In genomic region chr10:80557346-80557965, GRCm38 (mm10) we compare ENCODE assay signal across 8 mouse cellular contexts. TPM values are rescaled to one million over a fixed set of nuclear protein-coding genes. Genes with fewer than 3 reads are reported as not detected.
A peak's percentile ranks its signal among the peaks of the same experiment; 100 is the strongest.
DNase-seq lines count a peak whose midpoint lies in the region; ATAC-seq and TF ChIP-seq lines count a peak whose summit lies in the region.

No protein-coding gene starts in this region.

- peak; percentile 86 for TF ChIP-seq CTCF in thymus, adult 2 months (IDR thresholded peaks at IDR 0.05; ENCODE audit: borderline replicate concordance, control insufficient read depth, extremely low read depth, insufficient read depth, low read length, poor library complexity)
- TF ChIP-seq CTCF in kidney, adult 2 months (conservative IDR thresholded peaks at IDR 0.05; ENCODE audit: insufficient read depth, insufficient read length, low read depth, low read length) = peak; percentile 79
- TF ChIP-seq CTCF in liver, embryonic 14.5 days (IDR thresholded peaks at IDR 0.05; ENCODE audit: low read depth) = peak; percentile 97

- H3K27ac ChIP-seq in thymus, adult 2 months (ENCODE audit: control insufficient read depth, insufficient read depth, low read length) = no peak overlapping the region
- H3K27ac ChIP-seq in kidney, adult 2 months (ENCODE audit: insufficient read depth, low read depth, low read length) = peak overlapping the region; percentile 44
- no peak overlapping the region for H3K27ac ChIP-seq in liver, embryonic 14.5 days

- DNase-seq in thymus, adult 2 months = peak; percentile 67
- no peak for DNase-seq in thymus, adult 18-20 months
- DNase-seq in c-Kit-negative CD71-positive TER-119-positive erythroid progenitor cells, embryonic 14.5 days (ENCODE audit: low read depth, low spot score) = peak; percentile 75
- DNase-seq in frontal cortex, postnatal 25 days (ENCODE audit: low spot score in 2 of 2) = peak; percentile 65 to 70
- peak; percentile 88 for DNase-seq in kidney, adult 2 months
- no peak for DNase-seq in liver, embryonic 14.5 days (ENCODE audit: low read depth in 3 of 3, low spot score in 3 of 3)
- peak; percentile 89 for DNase-seq in retina, embryonic 14.5 days (ENCODE audit: low spot score)
- peak; percentile 69 for DNase-seq in urinary bladder, postnatal 25 days (ENCODE audit: low spot score)

- TF ChIP-seq EP300 in liver, embryonic 14.5 days (IDR thresholded peaks at IDR 0.05; ENCODE audit: low read depth) = no peak

- TF ChIP-seq POLR2A in thymus, adult 2 months (IDR thresholded peaks at IDR 0.05; ENCODE audit: control insufficient read depth, extremely low read depth, insufficient read depth, low read length, poor library complexity) = no peak
- TF ChIP-seq POLR2A in kidney, adult 2 months (IDR thresholded peaks at IDR 0.05; ENCODE audit: low read depth, low read length) = no peak

- H3K4me2 ChIP-seq in liver, embryonic 14.5 days (ENCODE audit: low read depth) = no peak overlapping the region

- no peaks in the 10 kb centered on the region for H3K9me3 ChIP-seq in liver, embryonic 14.5 days (ENCODE audit: control insufficient read depth, low read length)

- H3K27me3 ChIP-seq in thymus, adult 2 months (ENCODE audit: control insufficient read depth, insufficient read depth, low read length) = no peaks in the 10 kb centered on the region
- H3K27me3 ChIP-seq in kidney, adult 2 months (replicated peaks; ENCODE audit: control insufficient read depth, insufficient read depth, low read length) = no peaks in the 10 kb centered on the region
- no peaks in the 10 kb centered on the region for H3K27me3 ChIP-seq in liver, embryonic 14.5 days (ENCODE audit: control insufficient read depth, insufficient read depth, low read length)

- H3K36me3 ChIP-seq in thymus, adult 2 months (ENCODE audit: control insufficient read depth, insufficient read depth, low read length) = no peaks in the 10 kb centered on the region
- no peaks in the 10 kb centered on the region for H3K36me3 ChIP-seq in kidney, adult 2 months (ENCODE audit: control insufficient read depth, insufficient read depth, low read length)
- no peaks in the 10 kb centered on the region; the same call in 1 of the 2 replicates for H3K36me3 ChIP-seq in liver, embryonic 14.5 days (replicated peaks; ENCODE audit: control insufficient read depth, insufficient read depth, low read depth)

- H3K4me1 ChIP-seq in thymus, adult 2 months (replicated peaks; ENCODE audit: control insufficient read depth, insufficient read depth, low read length) = peaks cover 38% of the 10 kb centered on the region
- peaks cover 40% of the 10 kb centered on the region for H3K4me1 ChIP-seq in kidney, adult 2 months (ENCODE audit: control insufficient read depth, insufficient read depth, low read length)
- peaks cover 28 to 51% of the 10 kb centered on the region in 2 experiments for H3K4me1 ChIP-seq in liver, embryonic 14.5 days (replicated peaks; ENCODE audit: control insufficient read depth in 2 of 2, insufficient read depth in 2 of 2, low read length in 1 of 2)

- WGBS in thymus, adult 2 months = 56% methylated on average over 5 of the region's 5 CpGs
- 23% methylated on average over 5 of the region's 5 CpGs for WGBS in kidney, adult 2 months
- 35% methylated on average over 5 of the region's 5 CpGs for WGBS in liver, embryonic 14.5 days (ENCODE audit: insufficient replicate concordance)

- H3K9ac ChIP-seq in liver, embryonic 14.5 days (replicated peaks) = no peak overlapping the region; the same call in 1 of the 2 replicates

- ATAC-seq in liver, embryonic 14.5 days (ENCODE audit: insufficient read depth) = no peak

- H3K4me3 ChIP-seq in thymus, adult 2 months (ENCODE audit: control insufficient read depth, insufficient read depth, low read length) = no peak overlapping the region
- H3K4me3 ChIP-seq in kidney, adult 2 months (ENCODE audit: insufficient read depth, low read depth, low read length) = no peak overlapping the region
- H3K4me3 ChIP-seq in liver, embryonic 14.5 days (ENCODE audit: insufficient read depth in 1 of 2, low read depth in 2 of 2, low read length in 2 of 2) = no peak overlapping the region

RNA-seq across cellular contexts. Expression of gene Rexo1, which starts 3.9 kb away (rescaled TPM):
- polyA plus RNA-seq in thymus, adult 2 months (2012; rRNA removed) = 188 and 209 TPM in 2 replicates
- polyA plus RNA-seq in kidney, adult 2 months (2012; rRNA removed) = 28.7 and 37.9 TPM in 2 replicates
- polyA plus RNA-seq in liver, embryonic 14.5 days (2012; rRNA removed) = 19.1 and 24.8 TPM in 2 replicates
- 10.7 and 14.0 TPM in 2 replicates for polyA plus RNA-seq in liver, embryonic 14.5 days (2014; fragmentation: Nextera tagmentation; extraction: Ambion mirVana)

RNA-seq across cellular contexts. Expression of gene Atp8b3, which starts 18.5 kb away (rescaled TPM):
- polyA plus RNA-seq in thymus, adult 2 months (2012; rRNA removed) = 0.20 and 0.31 TPM in 2 replicates
- 0.17 and 0.46 TPM in 2 replicates for polyA plus RNA-seq in kidney, adult 2 months (2012; rRNA removed)
- polyA plus RNA-seq in liver, embryonic 14.5 days (2012; rRNA removed) = 0.01 and 0.02 TPM in 2 replicates
- 0.05 TPM in 1 of 2 replicates, not detected in the other for polyA plus RNA-seq in liver, embryonic 14.5 days (2014; fragmentation: Nextera tagmentation; extraction: Ambion mirVana)

RNA-seq across cellular contexts. Expression of gene Klf16, which starts 19.7 kb away (rescaled TPM):
- 31.0 and 46.9 TPM in 2 replicates for polyA plus RNA-seq in thymus, adult 2 months (2012; rRNA removed)
- polyA plus RNA-seq in kidney, adult 2 months (2012; rRNA removed) = 8.7 and 10.7 TPM in 2 replicates
- 12.5 and 13.8 TPM in 2 replicates for polyA plus RNA-seq in liver, embryonic 14.5 days (2012; rRNA removed)
- polyA plus RNA-seq in liver, embryonic 14.5 days (2014; fragmentation: Nextera tagmentation; extraction: Ambion mirVana) = 10.6 and 12.3 TPM in 2 replicates

RNA-seq across cellular contexts. Expression of gene Abhd17a, which starts 32.7 kb away (rescaled TPM):
- polyA plus RNA-seq in thymus, adult 2 months (2012; rRNA removed) = 310 and 359 TPM in 2 replicates
- 175 and 221 TPM in 2 replicates for polyA plus RNA-seq in kidney, adult 2 months (2012; rRNA removed)
- 41.2 and 51.0 TPM in 2 replicates for polyA plus RNA-seq in liver, embryonic 14.5 days (2012; rRNA removed)
- 55.0 and 63.4 TPM in 2 replicates for polyA plus RNA-seq in liver, embryonic 14.5 days (2014; fragmentation: Nextera tagmentation; extraction: Ambion mirVana)

RNA-seq across cellular contexts. Expression of gene Scamp4, which starts 45.2 kb away (rescaled TPM):
- polyA plus RNA-seq in thymus, adult 2 months (2012; rRNA removed) = 151 and 156 TPM in 2 replicates
- 96.0 and 98.2 TPM in 2 replicates for polyA plus RNA-seq in kidney, adult 2 months (2012; rRNA removed)
- 22.0 and 27.6 TPM in 2 replicates for polyA plus RNA-seq in liver, embryonic 14.5 days (2012; rRNA removed)
- 34.6 and 39.8 TPM in 2 replicates for polyA plus RNA-seq in liver, embryonic 14.5 days (2014; fragmentation: Nextera tagmentation; extraction: Ambion mirVana)

Comparison
In these comparisons a context has a peak if more than half of its experiments do, and no peak if none do; other contexts are left out.
1. DNase-seq: peak in thymus, adult 2 months (single experiment), c-Kit-negative CD71-positive TER-119-positive erythroid progenitor cells, embryonic 14.5 days (single experiment), frontal cortex, postnatal 25 days (2 of 2), kidney, adult 2 months (single experiment), retina, embryonic 14.5 days (single experiment) and urinary bladder, postnatal 25 days (single experiment); none in thymus, adult 18-20 months (0 of 2) and liver, embryonic 14.5 days (0 of 3).
2. Peak in every context shown above with its lines, with median percentiles within 50 percentile points of each other: CTCF ChIP-seq.